Mouse (Mus musculus) kidney, postnatal 36 days (tissue): ENCODE results near the gene Mgmt.

Experiments used
- DNase-seq, 2 experiments: peaks; one replicate each; pipeline ENCODE4 v3.0.0; 2021 to 2022; ENCODE audit warnings: mixed read lengths in 2 of 2

Mgmt gene

DNA sequence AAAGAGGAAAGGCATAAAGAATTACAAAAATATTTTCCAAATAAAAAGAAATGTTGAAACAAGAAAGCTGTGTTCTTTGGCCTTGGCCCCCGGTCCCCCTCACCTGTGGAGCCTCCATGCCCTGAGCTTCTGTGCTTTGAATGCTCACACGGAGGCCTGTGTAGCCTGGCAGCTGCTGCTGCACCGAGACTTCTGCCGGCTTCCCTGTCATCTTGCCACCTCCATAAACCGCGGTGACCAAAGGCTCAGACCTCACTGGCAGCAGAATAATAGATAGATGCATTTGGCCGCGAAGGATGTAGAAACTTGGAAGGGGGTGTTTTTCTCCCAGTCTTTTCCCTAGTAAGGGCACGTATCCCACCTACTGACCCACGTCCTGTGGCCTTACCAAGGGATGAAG is 235.8 kb downstream of the Mgmt start:
- no peak for DNase-seq

DNA sequence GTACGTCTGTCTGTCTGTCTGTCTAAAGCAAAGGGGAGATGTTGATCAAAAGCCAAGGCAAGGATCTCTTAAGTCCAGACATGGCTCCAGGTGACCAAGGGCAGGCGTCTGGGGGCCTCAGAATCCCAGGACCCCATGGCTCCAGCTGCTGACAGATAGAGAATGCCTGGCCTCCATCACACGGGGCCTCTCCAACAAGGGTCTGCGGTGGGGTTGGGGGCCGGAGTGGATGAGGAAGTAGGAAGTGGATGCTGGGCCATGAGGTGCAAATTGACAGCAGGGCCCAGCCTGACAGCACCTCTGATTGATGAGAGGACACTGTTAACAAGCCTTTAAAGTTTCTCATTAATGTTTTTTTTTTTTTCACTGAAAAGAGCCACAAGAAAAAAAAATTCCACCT is 237.5 kb downstream of the Mgmt start:
- no peak for DNase-seq

DNA sequence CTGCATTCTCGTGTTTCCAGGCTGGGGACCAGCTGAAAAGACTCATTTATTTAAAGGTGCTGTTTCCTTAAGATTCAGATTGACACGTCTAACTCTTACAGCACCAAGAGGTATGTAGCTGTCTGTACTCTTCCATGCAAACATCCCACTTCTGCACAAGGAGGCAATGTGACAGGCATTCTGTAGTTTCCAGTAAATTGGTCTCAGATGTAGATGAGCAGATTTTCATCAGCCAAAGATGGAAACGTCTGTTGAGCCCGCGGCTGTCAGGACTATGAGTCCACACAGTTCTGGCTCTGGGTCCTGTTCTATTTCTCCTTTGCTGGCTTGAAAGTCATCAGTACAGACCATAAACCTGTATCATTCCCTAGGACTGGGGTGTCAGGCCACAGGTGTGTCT is 243.7 kb downstream of the Mgmt start:
- no peak for DNase-seq

DNA sequence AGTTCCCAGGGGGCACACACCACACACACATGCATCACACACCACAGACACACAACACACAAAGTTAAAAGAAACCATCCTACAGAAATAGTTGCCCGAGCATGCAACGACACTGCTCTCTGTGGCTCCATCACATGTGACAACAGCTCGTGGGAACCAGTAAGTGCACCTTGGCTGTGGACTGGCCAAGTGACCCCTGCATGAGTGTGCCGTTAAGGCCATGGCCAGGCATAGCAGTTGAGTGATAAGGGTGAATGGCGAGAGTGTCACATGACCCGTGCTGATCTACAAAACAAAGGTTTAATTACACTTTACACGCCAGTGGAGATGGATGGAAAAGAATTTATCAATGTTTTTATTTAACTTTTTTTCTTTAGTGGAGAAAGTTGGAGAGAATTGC is 245.9 kb downstream of the Mgmt start:
- DNase-seq, result no peak

DNA sequence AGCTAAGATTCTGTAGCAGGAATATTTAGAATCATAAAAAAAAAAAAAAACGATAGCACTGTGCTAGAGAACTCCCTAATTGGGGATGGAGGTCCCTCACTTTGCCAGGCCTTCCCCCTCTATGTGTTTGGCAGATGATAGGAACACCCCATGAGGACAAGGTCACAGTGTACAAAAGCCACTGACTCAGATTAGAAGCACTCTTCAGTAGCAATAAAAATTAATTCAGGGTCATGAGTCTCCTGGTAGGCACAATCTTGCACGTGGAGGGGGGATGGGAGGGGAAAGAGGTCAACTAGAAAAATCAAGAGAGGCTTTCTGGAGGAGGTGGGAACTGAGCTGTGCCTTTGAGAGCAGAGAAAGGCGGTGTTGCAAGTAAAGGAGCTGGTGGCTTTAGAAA is 247.0 kb downstream of the Mgmt start:
- DNase-seq, result no peak

DNA sequence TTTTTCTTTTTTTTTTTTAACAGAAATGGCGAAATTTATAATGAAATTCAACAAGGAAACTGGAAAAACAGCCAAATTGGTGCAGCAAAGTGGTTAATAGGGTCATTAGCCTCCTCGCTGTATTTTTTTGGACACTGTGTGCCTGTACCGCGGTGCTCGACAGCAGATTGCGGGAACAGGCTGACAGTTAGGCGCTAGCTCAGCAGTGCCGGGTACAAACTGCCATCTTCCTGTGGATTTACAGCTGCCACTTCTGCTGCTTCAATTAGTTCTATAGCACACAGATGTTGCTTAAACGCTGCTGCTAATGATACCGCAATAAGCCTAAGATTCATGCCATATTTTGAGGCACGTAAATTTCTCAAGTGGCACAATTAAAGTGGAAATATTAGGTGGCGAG is 252.7 kb downstream of the Mgmt start:
- no peak for DNase-seq

DNA sequence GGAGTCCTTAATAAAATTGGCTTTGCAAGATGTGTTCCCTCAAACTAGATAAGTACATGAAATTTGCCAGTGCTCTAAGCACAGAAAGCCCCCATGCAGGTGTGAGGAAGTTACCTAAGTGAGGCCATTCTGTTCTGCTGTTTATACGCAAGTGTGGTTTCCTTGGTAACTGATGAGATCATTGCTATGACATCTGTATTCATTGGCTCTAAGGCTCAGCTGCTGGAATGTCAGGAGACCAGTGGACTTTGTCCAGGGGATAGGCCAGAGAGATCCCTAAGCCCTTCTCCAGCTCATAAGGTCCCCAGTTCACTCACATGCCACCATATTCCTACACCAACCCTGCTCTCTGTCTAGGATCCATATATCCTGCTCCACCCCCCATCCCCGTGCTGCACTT is 257.4 kb downstream of the Mgmt start:
- no peak for DNase-seq

DNA sequence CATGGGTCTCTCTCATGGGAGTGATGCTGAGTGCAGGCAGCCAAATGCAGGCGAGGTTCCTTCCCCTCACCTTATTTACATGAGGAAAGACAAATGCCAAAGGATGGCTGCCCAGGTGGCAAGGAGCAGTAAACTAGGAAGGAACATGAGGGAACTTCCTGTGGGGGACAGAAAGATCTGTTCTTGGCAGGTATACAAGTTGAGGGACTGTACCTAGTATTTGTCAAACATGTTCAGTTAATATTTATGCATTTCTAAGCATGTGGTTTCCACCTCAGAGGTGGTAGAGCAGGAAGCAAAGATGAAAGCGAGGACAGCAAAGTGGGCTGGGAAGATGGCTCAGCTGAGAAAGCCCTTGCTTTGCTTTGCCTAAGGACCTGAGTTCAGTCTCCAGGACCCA is 260.2 kb downstream of the Mgmt start:
- no peak for DNase-seq

DNA sequence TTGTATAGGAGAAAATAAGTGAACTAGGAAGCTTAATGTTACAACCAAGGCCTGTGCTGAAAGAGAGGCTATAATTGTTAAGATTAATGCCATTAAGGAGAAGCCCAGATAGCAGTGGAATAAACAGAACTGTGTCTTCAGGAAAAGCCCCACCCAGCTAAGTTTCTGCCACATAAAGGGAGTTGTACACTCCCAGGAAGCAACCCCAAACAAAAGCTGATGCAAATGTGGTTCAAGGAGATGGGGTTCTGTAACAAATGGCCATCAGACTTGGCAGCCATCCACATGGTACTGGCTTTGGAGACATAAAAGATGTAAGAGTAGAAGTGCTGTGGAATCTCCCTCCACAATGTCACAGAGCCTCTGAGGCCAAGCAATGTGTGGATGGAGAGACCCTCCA is 264.7 kb downstream of the Mgmt start:
- no peak for DNase-seq

DNA sequence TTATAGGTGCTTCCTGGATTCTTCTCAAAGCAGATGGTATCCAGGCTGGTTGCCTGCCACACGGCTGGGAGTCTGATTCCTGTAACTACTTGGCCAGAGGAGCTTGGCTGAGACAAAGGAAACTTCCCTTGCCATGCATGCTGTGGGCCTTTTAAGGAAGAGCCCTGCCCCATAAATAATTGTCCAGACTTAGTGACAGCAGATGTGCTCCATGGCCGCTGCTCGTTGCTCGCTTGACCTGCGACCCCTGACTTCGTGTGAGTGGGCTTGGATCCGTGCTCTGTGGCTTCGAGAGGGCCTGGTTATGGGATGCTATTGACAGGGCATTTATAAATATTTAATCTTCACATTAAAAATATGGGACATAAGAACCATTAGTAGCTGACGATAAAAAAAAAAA is 277.9 kb downstream of the Mgmt start:
- no peak for DNase-seq
